Mouse (Mus musculus): ENCODE measurements around the gene Nr2e3. TPM values are rescaled to one million over a fixed set of nuclear protein-coding genes. Genes with fewer than 3 reads are reported as not detected.

Nr2e3 gene
- not detected in 2 replicates for polyA plus RNA-seq (2016; fragmentation: Nextera tagmentation; extraction: Ambion mirVana)

GRCm38 (mm10) chr9:59960559-59960958 lies at the start of gene Nr2e3:
TSS of gene Nr2e3 (minus strand) at chr9:59960659.
- no peaks in the 10 kb centered on the region for H3K36me3 ChIP-seq
- 87% methylated on average over 10 of the region's 10 CpGs for WGBS
- peaks cover 16% of the 10 kb centered on the region for H3K4me1 ChIP-seq (replicated peaks)
- no peak within 1 kb of the TSS; the same call in 1 of the 2 replicates for H3K27ac ChIP-seq
- DNase-seq (ENCODE audit: low spot score) = no peak
- no peak within 1 kb of the TSS for H3K4me3 ChIP-seq
- H3K9me3 ChIP-seq = no peaks in the 10 kb centered on the region
- no peaks in the 10 kb centered on the region for H3K27me3 ChIP-seq (ENCODE audit: insufficient read depth, poor library complexity, severe bottlenecking)

- no peaks in the 10 kb centered on the region for H3K36me3 ChIP-seq
- 79% methylated on average over 7 of the region's 7 CpGs for WGBS
- H3K4me3 ChIP-seq = no peak overlapping the region
- no peak overlapping the region for H3K27ac ChIP-seq
- H3K27me3 ChIP-seq (ENCODE audit: insufficient read depth, poor library complexity, severe bottlenecking) = no peaks in the 10 kb centered on the region
- no peaks in the 10 kb centered on the region for H3K4me1 ChIP-seq (replicated peaks)
- no peaks in the 10 kb centered on the region for H3K9me3 ChIP-seq
- no peak for DNase-seq (ENCODE audit: low spot score)
Observed at GRCm38 (mm10) chr9:60008936-60009335, 48.5 kb upstream of the Nr2e3 start.

- DNase-seq (ENCODE audit: low spot score) = no peak
- WGBS = 90% methylated on average over 8 of the region's 8 CpGs
- no peaks in the 10 kb centered on the region for H3K4me1 ChIP-seq (replicated peaks)
Observed at GRCm38 (mm10) chr9:60002323-60002722, 41.9 kb upstream of the Nr2e3 start.

GRCm38 (mm10) chr9:60001444-60001843 lies 41.0 kb upstream of the Nr2e3 start:
- H3K9me3 ChIP-seq = no peaks in the 10 kb centered on the region
- WGBS = 75% methylated on average over 3 of the region's 3 CpGs
- H3K27me3 ChIP-seq (ENCODE audit: insufficient read depth, poor library complexity, severe bottlenecking) = no peaks in the 10 kb centered on the region
- H3K4me3 ChIP-seq = no peak overlapping the region
- H3K27ac ChIP-seq = no peak overlapping the region
- no peak for DNase-seq (ENCODE audit: low spot score)
- H3K36me3 ChIP-seq = no peaks in the 10 kb centered on the region
- H3K4me1 ChIP-seq (replicated peaks) = no peaks in the 10 kb centered on the region

More at GRCm38 (mm10) chr9:60002323-60002722, 41.9 kb upstream of the Nr2e3 start:
- no peak overlapping the region for H3K27ac ChIP-seq
- no peaks in the 10 kb centered on the region for H3K27me3 ChIP-seq (ENCODE audit: insufficient read depth, poor library complexity, severe bottlenecking)
- H3K9me3 ChIP-seq = no peaks in the 10 kb centered on the region
- H3K36me3 ChIP-seq = no peaks in the 10 kb centered on the region
- no peak overlapping the region for H3K4me3 ChIP-seq

- Histone ChIP-seq H3K9me3 (no peaks in the 10 kb centered on the region), H3K27ac (no peak overlapping the region), H3K36me3 (no peaks in the 10 kb centered on the region), H3K4me1 (replicated peaks) (no peaks in the 10 kb centered on the region), H3K27me3 (ENCODE audit: insufficient read depth, poor library complexity, severe bottlenecking) (no peaks in the 10 kb centered on the region), H3K4me3 (no peak overlapping the region)
- WGBS = 93% methylated on average over 4 of the region's 4 CpGs
- DNase-seq (ENCODE audit: low spot score) = no peak
Observed at GRCm38 (mm10) chr9:59997725-59998124, 37.3 kb upstream of the Nr2e3 start.

GRCm38 (mm10) chr9:59991407-59991806 lies 30.9 kb upstream of the Nr2e3 start:
- Histone ChIP-seq H3K36me3 (no peaks in the 10 kb centered on the region), H3K9me3 (no peaks in the 10 kb centered on the region), H3K4me1 (replicated peaks) (no peaks in the 10 kb centered on the region), H3K27ac (no peak overlapping the region), H3K27me3 (ENCODE audit: insufficient read depth, poor library complexity, severe bottlenecking) (no peaks in the 10 kb centered on the region), H3K4me3 (no peak overlapping the region)
- 83% methylated on average over 5 of the region's 5 CpGs for WGBS
- no peak for DNase-seq (ENCODE audit: low spot score)

- peak; percentile 62 for DNase-seq (ENCODE audit: low spot score)
- Histone ChIP-seq H3K4me3 (no peak overlapping the region), H3K27ac (no peak overlapping the region), H3K36me3 (no peaks in the 10 kb centered on the region), H3K9me3 (no peaks in the 10 kb centered on the region), H3K27me3 (ENCODE audit: insufficient read depth, poor library complexity, severe bottlenecking) (no peaks in the 10 kb centered on the region), H3K4me1 (replicated peaks) (no peaks in the 10 kb centered on the region)
- WGBS = 0% methylated on average over 1 of the region's 1 CpGs
Observed at GRCm38 (mm10) chr9:59989864-59990263, 29.4 kb upstream of the Nr2e3 start.

GRCm38 (mm10) chr9:59985900-59986572 lies 25.6 kb upstream of the Nr2e3 start:
- Histone ChIP-seq H3K36me3 (no peaks in the 10 kb centered on the region), H3K4me1 (replicated peaks) (no peaks in the 10 kb centered on the region), H3K9me3 (no peaks in the 10 kb centered on the region), H3K4me3 (no peak overlapping the region), H3K27me3 (ENCODE audit: insufficient read depth, poor library complexity, severe bottlenecking) (no peaks in the 10 kb centered on the region), H3K27ac (no peak overlapping the region)
- no peak for DNase-seq (ENCODE audit: low spot score)
- 82% methylated on average over 3 of the region's 3 CpGs for WGBS

GRCm38 (mm10) chr9:59981116-59981515 lies 20.7 kb upstream of the Nr2e3 start:
- Histone ChIP-seq H3K4me1 (replicated peaks) (peaks cover 2% of the 10 kb centered on the region; the same call in 1 of the 2 replicates), H3K36me3 (no peaks in the 10 kb centered on the region), H3K27me3 (ENCODE audit: insufficient read depth, poor library complexity, severe bottlenecking) (no peaks in the 10 kb centered on the region), H3K4me3 (no peak overlapping the region), H3K27ac (no peak overlapping the region), H3K9me3 (no peaks in the 10 kb centered on the region)
- WGBS = 73% methylated on average over 2 of the region's 2 CpGs
- DNase-seq (ENCODE audit: low spot score) = no peak

- 79% methylated on average over 4 of the region's 4 CpGs for WGBS
- H3K36me3 ChIP-seq = no peaks in the 10 kb centered on the region
- no peak overlapping the region for H3K4me3 ChIP-seq
- H3K9me3 ChIP-seq = no peaks in the 10 kb centered on the region
- H3K4me1 ChIP-seq (replicated peaks) = peaks cover 3% of the 10 kb centered on the region; the same call in 1 of the 2 replicates
- H3K27me3 ChIP-seq (ENCODE audit: insufficient read depth, poor library complexity, severe bottlenecking) = no peaks in the 10 kb centered on the region
- H3K27ac ChIP-seq = no peak overlapping the region
- no peak for DNase-seq (ENCODE audit: low spot score)
Observed at GRCm38 (mm10) chr9:59971263-59971662, 10.8 kb upstream of the Nr2e3 start.

GRCm38 (mm10) chr9:59969383-59969782 lies 8.9 kb upstream of the Nr2e3 start:
- Histone ChIP-seq H3K4me3 (no peak overlapping the region), H3K27me3 (ENCODE audit: insufficient read depth, poor library complexity, severe bottlenecking) (no peaks in the 10 kb centered on the region), H3K9me3 (no peaks in the 10 kb centered on the region), H3K4me1 (replicated peaks) (peaks cover 7% of the 10 kb centered on the region), H3K27ac (no peak overlapping the region), H3K36me3 (no peaks in the 10 kb centered on the region)
- WGBS = 28% methylated on average over 6 of the region's 6 CpGs
- peak; percentile 73 for DNase-seq (ENCODE audit: low spot score)

- no peak for DNase-seq (ENCODE audit: low spot score)
- H3K36me3 ChIP-seq = no peaks in the 10 kb centered on the region
- H3K4me1 ChIP-seq (replicated peaks) = peaks cover 16% of the 10 kb centered on the region
- 86% methylated on average over 10 of the region's 10 CpGs for WGBS
- H3K4me3 ChIP-seq = no peak overlapping the region
- no peaks in the 10 kb centered on the region for H3K27me3 ChIP-seq (ENCODE audit: insufficient read depth, poor library complexity, severe bottlenecking)
- H3K27ac ChIP-seq = no peak overlapping the region
- no peaks in the 10 kb centered on the region for H3K9me3 ChIP-seq
Observed at GRCm38 (mm10) chr9:59965046-59965445, 4.6 kb upstream of the Nr2e3 start.

GRCm38 (mm10) chr9:59964367-59964766 lies 3.9 kb upstream of the Nr2e3 start:
- Histone ChIP-seq H3K4me3 (no peak overlapping the region), H3K36me3 (no peaks in the 10 kb centered on the region), H3K9me3 (no peaks in the 10 kb centered on the region), H3K27ac (no peak overlapping the region), H3K4me1 (replicated peaks) (peaks cover 16% of the 10 kb centered on the region), H3K27me3 (ENCODE audit: insufficient read depth, poor library complexity, severe bottlenecking) (no peaks in the 10 kb centered on the region)
- WGBS = 70% methylated on average over 3 of the region's 3 CpGs
- DNase-seq (ENCODE audit: low spot score) = no peak

All from hindbrain, embryonic 10.5 days (tissue).